Mouse (Mus musculus) ovary, adult 10 weeks (tissue): ENCODE measurements around the gene Asdurf. TPM values are rescaled to one million over a fixed set of nuclear protein-coding genes. Genes with fewer than 3 reads are reported as not detected.

Experiments
- polyA plus RNA-seq: library from polyadenylated mRNA; stranded (reverse); fragments of 350-450 nt; fragmentation: Illumina TruSeq; extraction: RNeasy Lipid Tissue Mini Kit (QIAGEN cat#74804); gene quantifications from one replicate; pipeline ENCODE4 v1.2.3, GENCODE M21; 2014

Asdurf gene
- polyA plus RNA-seq, result 180 TPM

GRCm38 (mm10) chr1:53352327-53353261, at the start of gene Asdurf, which contains the start of the genes Gm28551 and Asnsd1:
Gene Asdurf, minus strand, starts transcription at chr1:53352619.
Gene Gm28551, minus strand, starts transcription at chr1:53352667.
Gene Asnsd1, minus strand, starts transcription at chr1:53352752.

DNA sequence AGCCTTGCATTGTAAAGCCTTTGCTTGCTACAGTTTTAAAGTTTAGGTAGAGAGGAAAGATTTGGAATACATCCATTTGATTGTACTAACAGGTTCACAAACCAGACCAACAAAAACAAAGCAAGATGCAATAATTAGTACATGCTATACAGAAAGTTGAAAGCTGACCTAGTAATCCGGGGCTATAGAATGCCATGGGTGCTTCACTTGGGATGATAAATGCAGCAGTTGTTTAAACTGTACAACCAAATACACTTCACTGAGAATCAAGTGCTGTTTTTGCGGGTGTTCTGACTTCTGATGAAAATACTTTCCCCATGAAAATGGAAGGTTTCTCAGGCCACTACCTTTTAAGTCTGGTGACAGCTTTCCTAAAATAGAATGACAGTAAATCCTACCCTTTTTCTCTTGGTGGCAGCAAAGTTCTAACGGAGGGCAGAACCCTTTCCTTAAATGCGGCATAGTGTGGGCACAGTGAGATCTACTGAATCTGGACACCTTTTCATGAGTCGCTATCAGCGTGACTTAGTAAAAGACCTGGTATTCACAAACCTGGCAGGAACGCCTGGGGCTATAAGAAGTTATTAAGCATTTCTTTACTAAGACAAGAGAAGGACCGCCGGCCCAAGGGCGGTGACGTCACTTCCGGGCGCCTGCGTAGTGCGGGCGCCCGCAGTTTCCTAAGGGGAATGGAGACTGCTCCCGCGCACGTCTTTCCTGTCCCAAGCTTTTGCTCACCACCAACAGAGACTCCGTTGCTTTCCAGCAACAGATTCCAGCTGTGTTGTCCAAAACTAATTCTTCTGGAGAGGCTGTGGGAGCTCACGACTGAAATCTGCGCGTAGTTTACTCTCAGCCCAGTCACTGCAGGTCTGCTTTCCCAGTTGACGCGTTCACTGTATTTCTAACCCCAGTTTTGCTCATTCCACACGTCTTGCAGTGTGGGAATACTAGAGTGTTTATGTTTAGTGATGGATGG, 39.1 kb downstream of the Asdurf start, which contains the start of gene Osgepl1:
TSS of gene Osgepl1 (plus strand) at position 636 of the 979 bp plus-strand sequence.

Other genes starting within 250 kb of the Asdurf start
- gene 1700019A02Rik, start 165.0 kb downstream of the Asdurf start, polyA plus RNA-seq, result not detected
- 15.8 TPM for gene Pms1, start 55.6 kb downstream of the Asdurf start, polyA plus RNA-seq
- gene Ormdl1, start 55.5 kb downstream of the Asdurf start, polyA plus RNA-seq, result 91.9 TPM
- not detected for gene Gm28778, start 55.5 kb downstream of the Asdurf start, polyA plus RNA-seq
- 41.5 TPM for gene Osgepl1, start 39.0 kb downstream of the Asdurf start, polyA plus RNA-seq
- gene Gm28551, start within 50 bp of the Asdurf start, polyA plus RNA-seq, result 0.40 TPM
- 77.1 TPM for gene Asnsd1, start 133 bp upstream of the Asdurf start, polyA plus RNA-seq